In genomic region chrX:102215356-102215755, GRCm38 (mm10) we compare ENCODE assay signal across 8 mouse cellular contexts. TPM values are rescaled to one million over a fixed set of nuclear protein-coding genes. Genes with fewer than 3 reads are reported as not detected.
A peak's percentile ranks its signal among the peaks of the same experiment; 100 is the strongest.
DNase-seq lines count a peak whose midpoint lies in the region; ATAC-seq and TF ChIP-seq lines count a peak whose summit lies in the region.
"Not testable (repeated sequence)": the region's sequence is repeated elsewhere in the genome, so short reads cannot be mapped to it uniquely, and the experiment has no call there.

No protein-coding gene starts in this region.

- not testable (repeated sequence) for H3K9ac ChIP-seq in intestine, postnatal 0 days (ENCODE audit: low read depth, low read length); liver, embryonic 13.5 days

- TF ChIP-seq POLR2A in thymus, adult 2 months (IDR thresholded peaks at IDR 0.05; ENCODE audit: control insufficient read depth, extremely low read depth, insufficient read depth, low read length, poor library complexity): not testable (repeated sequence)

- DNase-seq in adrenal gland, adult 18-20 months (ENCODE audit: low spot score in 2 of 2): peak; percentile 7 to 28
- peak; percentile 20 to 43 for DNase-seq in cerebellum, postnatal 10 days
- DNase-seq in gastrocnemius, adult 18-20 months (ENCODE audit: low spot score): peak; percentile 3
- DNase-seq in liver, embryonic 13.5 days: peak; percentile 23
- DNase-seq in naive thymus-derived CD4-positive, alpha-beta T cell, adult 2 months (ENCODE audit: low read depth): peak; percentile 67
- peak; percentile 42 for DNase-seq in thymus, adult 2 months

- not testable (repeated sequence) for H3K27ac ChIP-seq in intestine, postnatal 0 days (ENCODE audit: low read depth, low read length); liver, embryonic 13.5 days; thymus, adult 2 months (ENCODE audit: control insufficient read depth, insufficient read depth, low read length)

- H3K27me3 ChIP-seq in E14TG2a.4 (ENCODE audit: insufficient read depth, low read length); intestine, postnatal 0 days (replicated peaks; ENCODE audit: control insufficient read depth, insufficient read depth, low read length); liver, embryonic 13.5 days; thymus, adult 2 months (ENCODE audit: control insufficient read depth, insufficient read depth, low read length): not testable (repeated sequence)

- ATAC-seq in intestine, postnatal 0 days; liver, embryonic 13.5 days (ENCODE audit: low read depth): not testable (repeated sequence)

- not testable (repeated sequence) for H3K4me3 ChIP-seq in E14TG2a.4 (replicated peaks; ENCODE audit: low read length); intestine, postnatal 0 days (ENCODE audit: low read depth, low read length); liver, embryonic 13.5 days (replicated peaks); thymus, adult 2 months (ENCODE audit: control insufficient read depth, insufficient read depth, low read length)

- H3K36me3 ChIP-seq in E14TG2a.4 (ENCODE audit: insufficient read depth, low read length); intestine, postnatal 0 days (ENCODE audit: control insufficient read depth, insufficient read depth); liver, embryonic 13.5 days; thymus, adult 2 months (ENCODE audit: control insufficient read depth, insufficient read depth, low read length): not testable (repeated sequence)

- WGBS in intestine, postnatal 0 days: 41% methylated on average over 9 of the region's 9 CpGs
- WGBS in liver, embryonic 13.5 days (ENCODE audit: insufficient replicate concordance): 21% methylated on average over 9 of the region's 9 CpGs
- 61% methylated on average over 9 of the region's 9 CpGs for WGBS in thymus, adult 2 months

- not testable (repeated sequence) for H3K9me3 ChIP-seq in E14TG2a.4 (ENCODE audit: low read length); intestine, postnatal 0 days (ENCODE audit: control insufficient read depth); liver, embryonic 13.5 days (replicated peaks)

- H3K4me1 ChIP-seq in E14TG2a.4 (replicated peaks; ENCODE audit: low read depth, low read length); intestine, postnatal 0 days (replicated peaks; ENCODE audit: control insufficient read depth, insufficient read depth, low read length); liver, embryonic 13.5 days (replicated peaks); thymus, adult 2 months (replicated peaks; ENCODE audit: control insufficient read depth, insufficient read depth, low read length): not testable (repeated sequence)

- peak; percentile 56 for TF ChIP-seq CTCF in E14TG2a.4 (conservative IDR thresholded peaks at IDR 0.05; ENCODE audit: low read length)
- TF ChIP-seq CTCF in intestine, postnatal 0 days (IDR thresholded peaks at IDR 0.05; ENCODE audit: low read depth): peak; percentile 55
- not testable (repeated sequence) for TF ChIP-seq CTCF in thymus, adult 2 months (IDR thresholded peaks at IDR 0.05; ENCODE audit: borderline replicate concordance, control insufficient read depth, extremely low read depth, insufficient read depth, low read length, poor library complexity)

- H3K4me2 ChIP-seq in intestine, postnatal 0 days (replicated peaks; ENCODE audit: low read depth); liver, embryonic 13.5 days: not testable (repeated sequence)

RNA-seq across cellular contexts. Expression of gene Rps4x, which starts 26.2 kb away (rescaled TPM):
- 1,000 to 10,000 TPM in 1 of 2 experiments, 100 to 1,000 TPM in 1; 821 to 1,009 TPM for total RNA-seq in adrenal gland, adult 18-20 months (2021)
- total RNA-seq in gastrocnemius, adult 18-20 months (2021): 100 to 1,000 TPM; 453 to 571 TPM
- polyA plus RNA-seq in intestine, postnatal 0 days (2015; fragmentation: Nextera tagmentation; extraction: Ambion mirVana): 448 and 474 TPM in 2 replicates
- polyA plus RNA-seq in liver, embryonic 13.5 days (2015; fragmentation: Nextera tagmentation; extraction: Ambion mirVana): 623 and 645 TPM in 2 replicates
- 580 and 621 TPM in 2 replicates for polyA plus RNA-seq in thymus, adult 2 months (2012; rRNA removed)

RNA-seq across cellular contexts. Expression of gene Cited1, which starts 36.6 kb away (rescaled TPM):
- total RNA-seq in adrenal gland, adult 18-20 months (2021): 100 to 1,000 TPM in 1 of 2 experiments, 1 to 10 TPM in 1; 2.8 to 104 TPM
- total RNA-seq in gastrocnemius, adult 18-20 months (2021): under 1 TPM; 0.71 to 0.76 TPM
- polyA plus RNA-seq in intestine, postnatal 0 days (2015; fragmentation: Nextera tagmentation; extraction: Ambion mirVana): 0.67 and 0.68 TPM in 2 replicates
- polyA plus RNA-seq in liver, embryonic 13.5 days (2015; fragmentation: Nextera tagmentation; extraction: Ambion mirVana): 71.0 and 73.5 TPM in 2 replicates
- 1.4 and 2.0 TPM in 2 replicates for polyA plus RNA-seq in thymus, adult 2 months (2012; rRNA removed)

RNA-seq across cellular contexts. Expression of gene Ercc6l, which starts 58.5 kb away (rescaled TPM):
- under 1 TPM; 0.42 to 0.43 TPM for total RNA-seq in adrenal gland, adult 18-20 months (2021)
- under 1 TPM; 0.09 to 0.11 TPM for total RNA-seq in gastrocnemius, adult 18-20 months (2021)
- 1.6 and 1.7 TPM in 2 replicates for polyA plus RNA-seq in intestine, postnatal 0 days (2015; fragmentation: Nextera tagmentation; extraction: Ambion mirVana)
- polyA plus RNA-seq in liver, embryonic 13.5 days (2015; fragmentation: Nextera tagmentation; extraction: Ambion mirVana): 11.9 and 16.2 TPM in 2 replicates
- 2.9 and 3.6 TPM in 2 replicates for polyA plus RNA-seq in thymus, adult 2 months (2012; rRNA removed)

Comparison
In these comparisons a context has a peak if more than half of its experiments do, and no peak if none do; other contexts are left out.
1. DNase-seq: peak in every context shown above with its lines; median percentile 67 in naive thymus-derived CD4-positive, alpha-beta T cell, adult 2 months; 42 in thymus, adult 2 months; 32 in cerebellum, postnatal 10 days; 23 in liver, embryonic 13.5 days; 18 in adrenal gland, adult 18-20 months; 3 in gastrocnemius, adult 18-20 months.
2. RNA of gene Cited1, which starts 36.6 kb away (polyA plus RNA-seq): 71.0 to 73.5 TPM in liver, embryonic 13.5 days; 1.4 to 2.0 TPM in thymus, adult 2 months and 0.67 to 0.68 TPM in intestine, postnatal 0 days; every median in the first group is over 10 times any median in the second.